Mouse (Mus musculus) myocyte (in vitro differentiated cells): ENCODE measurements at regions not wholly inside any gene's neighbourhood (a gene's known extent, or its start where the extent isn't known, plus 50 kb on each side); places are given as distances from the start of the nearest gene placed in this dataset.

Experiments
- CEBPB ChIP-seq: IDR thresholded peaks from 2 replicates; pipeline ENCODE4 v1.6.1; 2011; ENCODE audit warnings: mild to moderate bottlenecking, moderate library complexity; ENCODE audit not compliant: poor library complexity, insufficient read depth, severe bottlenecking
- E2F4 ChIP-seq: IDR thresholded peaks from one replicate; pipeline ENCODE4 v1.6.1; 2011; ENCODE audit warnings: mild to moderate bottlenecking, control low read depth, moderate library complexity; ENCODE audit not compliant: insufficient read depth
- MAX ChIP-seq: IDR thresholded peaks from one replicate; pipeline ENCODE4 v1.6.1; 2011; ENCODE audit warnings: low read depth, mild to moderate bottlenecking, control low read depth
- MYOD1 ChIP-seq, 3 experiments: IDR thresholded peaks; one replicate each; pipeline ENCODE4 v1.6.1; 2011; ENCODE audit warnings: control low read depth in 2 of 3, low read depth in 2 of 3, mild to moderate bottlenecking in 2 of 3, moderate library complexity in 1 of 3; ENCODE audit not compliant: insufficient read length in 2 of 3, control insufficient read depth in 1 of 3
- MYOG ChIP-seq, 3 experiments: IDR thresholded peaks; one replicate each; pipeline ENCODE4 v1.6.1; 2011; ENCODE audit warnings: control low read depth in 2 of 3, low read depth in 2 of 3, mild to moderate bottlenecking in 2 of 3; ENCODE audit not compliant: insufficient read length in 2 of 3, control insufficient read depth in 1 of 3, insufficient read depth in 1 of 3
- POLR2A ChIP-seq: IDR thresholded peaks from one replicate; pipeline ENCODE4 v1.6.1; 2011; ENCODE audit warnings: low read depth, mild to moderate bottlenecking, control low read depth, moderate library complexity; ENCODE audit not compliant: insufficient read length
- POLR2AphosphoS2 ChIP-seq: IDR thresholded peaks from one replicate; pipeline ENCODE4 v1.6.1; 2011; ENCODE audit warnings: low read depth, control low read depth; ENCODE audit not compliant: insufficient read length
- REST ChIP-seq: IDR thresholded peaks from one replicate; pipeline ENCODE4 v1.6.1; 2011; ENCODE audit warnings: mild to moderate bottlenecking, control low read depth, moderate library complexity; ENCODE audit not compliant: insufficient read depth, insufficient read length
- SRF ChIP-seq: IDR thresholded peaks from one replicate; pipeline ENCODE4 v1.6.1; 2011; ENCODE audit warnings: low read depth; ENCODE audit not compliant: control insufficient read depth, insufficient read length
- USF1 ChIP-seq: IDR thresholded peaks from one replicate; pipeline ENCODE4 v1.6.1; 2011; ENCODE audit warnings: low read depth, mild to moderate bottlenecking, control low read depth, moderate library complexity

DNA sequence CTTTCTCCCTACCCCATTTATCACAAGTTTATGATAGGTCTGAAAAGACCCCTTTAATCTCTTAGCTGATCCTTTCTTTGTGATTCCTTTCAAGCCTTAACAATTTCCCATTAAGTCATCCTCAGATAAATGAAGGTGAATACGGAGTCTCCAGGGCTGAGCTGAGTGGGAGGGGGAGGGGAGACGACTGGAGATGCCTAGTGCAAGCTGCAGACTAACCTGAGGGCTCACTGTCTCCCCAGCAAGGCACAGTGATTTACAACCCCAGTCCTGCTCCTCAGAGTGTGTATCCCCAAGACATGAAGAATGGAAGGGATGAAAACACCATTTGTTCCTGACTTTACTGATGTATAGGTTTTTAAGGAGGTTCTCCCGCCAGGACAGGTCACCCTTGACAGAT, 76.7 kb downstream of the Enc1 start:
- TF ChIP-seq POLR2A (no peak), USF1 (no peak), E2F4 (no peak), MAX (no peak), MYOG (IDR thresholded peaks at IDR 0.05; ENCODE audit: control insufficient read depth in 1 of 3, insufficient read depth in 1 of 3, insufficient read length in 2 of 3, low read depth in 2 of 3) (no peak), REST (no peak), POLR2AphosphoS2 (no peak), SRF (no peak), CEBPB (no peak), MYOD1 (IDR thresholded peaks at IDR 0.05; ENCODE audit: control insufficient read depth in 1 of 3, insufficient read length in 2 of 3, low read depth in 2 of 3) (no peak)
